Mouse (Mus musculus): ENCODE data around the gene Tceal9.

GRCm38 (mm10) chrX:136249671-136250070, 4.8 kb downstream of the Tceal9 start:
- no peak for TF ChIP-seq POLR2A (IDR thresholded peaks at IDR 0.05; ENCODE audit: extremely low read depth, insufficient read depth, low read length)
- TF ChIP-seq CTCF (IDR thresholded peaks at IDR 0.05; ENCODE audit: extremely low read depth, insufficient read depth, low read length) = no peak
